Mouse (Mus musculus) hindbrain, embryonic 16.5 days (tissue): ENCODE results near the gene Peg12. TPM values are rescaled to one million over a fixed set of nuclear protein-coding genes. Genes with fewer than 3 reads are reported as not detected.

Experiments
- ATAC-seq: fragments of 200-750 bp; cut with Nextera tagmentation; 2 replicates; pipeline ENCODE4 v1.8.0; 2017; ENCODE audit warnings: moderate TSS enrichment, moderate library complexity
- H3K27ac ChIP-seq: fragments of 300-500 bp; sonication (generic); 2 replicates; pipeline ENCODE4 v1.5.1; 2014; ENCODE audit warnings: low read depth, mild to moderate bottlenecking, control low read depth, low read length, moderate library complexity
- H3K27me3 ChIP-seq: fragments of 300-500 bp; sonication (generic); replicated peaks from 2 replicates; pipeline ENCODE4 v1.6.1; 2014; ENCODE audit warnings: low read length; ENCODE audit not compliant: control insufficient read depth, insufficient read depth
- H3K36me3 ChIP-seq: fragments of 300-500 bp; sonication (generic); 2 replicates; pipeline ENCODE4 v1.6.1; 2014; ENCODE audit warnings: mild to moderate bottlenecking, low read length, moderate library complexity, mixed read lengths; ENCODE audit not compliant: control insufficient read depth, insufficient read depth
- H3K4me1 ChIP-seq: fragments of 300-500 bp; sonication (generic); 2 replicates; pipeline ENCODE4 v1.6.1; 2014; ENCODE audit warnings: low read depth, low read length; ENCODE audit not compliant: control insufficient read depth, insufficient read depth
- H3K4me2 ChIP-seq: fragments of 300-500 bp; sonication (generic); 2 replicates; pipeline ENCODE4 v1.6.1; 2014; ENCODE audit warnings: mild to moderate bottlenecking, low read length, control low read depth, moderate library complexity
- H3K4me3 ChIP-seq: fragments of 300-500 bp; sonication (generic); 2 replicates; pipeline ENCODE4 v1.5.1; 2014; ENCODE audit warnings: mild to moderate bottlenecking, low read length, control low read depth, moderate library complexity
- H3K9ac ChIP-seq: fragments of 300-500 bp; sonication (generic); 2 replicates; pipeline ENCODE4 v1.6.1; 2014; ENCODE audit warnings: low read depth, mild to moderate bottlenecking, control low read depth, low read length, moderate library complexity
- H3K9me3 ChIP-seq: fragments of 300-500 bp; sonication (generic); 2 replicates; pipeline ENCODE4 v1.6.1; 2014; ENCODE audit warnings: mild to moderate bottlenecking, low read length, moderate library complexity; ENCODE audit not compliant: control insufficient read depth
- WGBS: fragments of 180-500 bp; shearing (Covaris S2); extraction: QIAGEN DNeasy Blood & Tissue Kit; methylation state at CpG from one replicate; pipeline ENCODE4 v1.1.7; 2014; 5-methylcytosine and 5-hydroxymethylcytosine counted together
- polyA plus RNA-seq: library from polyadenylated mRNA; unstranded; fragments of >200 nt; fragmentation: Nextera tagmentation; extraction: Ambion mirVana; gene quantifications from 2 replicates; pipeline ENCODE4 v1.2.1, GENCODE M21; 2015

Peg12 gene
- 8.3 and 9.8 TPM in 2 replicates for polyA plus RNA-seq

GRCm38 (mm10) chr7:62463878-62464755, at the start of gene Peg12:
Gene Peg12 (minus strand): TSS chr7:62464510.
- WGBS, result 25% methylated on average over 66 of the region's 82 CpGs
- Histone ChIP-seq H3K27me3 (no peaks in the 10 kb centered on the region), H3K9me3 (peaks cover 13% of the 10 kb centered on the region), H3K4me3 (peak within 1 kb of the TSS; percentile 60), H3K4me2 (peak within 1 kb of the TSS; percentile 79), H3K9ac (peak within 1 kb of the TSS; percentile 64), H3K27ac (peak within 1 kb of the TSS; percentile 75), H3K36me3 (no peaks in the 10 kb centered on the region), H3K4me1 (no peaks in the 10 kb centered on the region)
- peak; percentile 80 for ATAC-seq

- Histone ChIP-seq H3K9me3 (no peaks in the 10 kb centered on the region), H3K4me1 (no peaks in the 10 kb centered on the region)
Measured at GRCm38 (mm10) chr7:62486139-62486538, 21.8 kb upstream of the Peg12 start.

GRCm38 (mm10) chr7:62463007-62463877, 1.1 kb downstream of the Peg12 start:
- Histone ChIP-seq H3K4me1 (no peaks in the 10 kb centered on the region), H3K4me2 (peak overlapping the region; percentile 79), H3K27me3 (no peaks in the 10 kb centered on the region), H3K9ac (peak overlapping the region; percentile 64), H3K27ac (peak overlapping the region; percentile 75), H3K36me3 (no peaks in the 10 kb centered on the region), H3K9me3 (peaks cover 13% of the 10 kb centered on the region), H3K4me3 (peak overlapping the region; percentile 60)
- peak; percentile 46 for ATAC-seq
- WGBS, result 26% methylated on average over 44 of the region's 55 CpGs

More at GRCm38 (mm10) chr7:62486139-62486538, 21.8 kb upstream of the Peg12 start:
- Histone ChIP-seq H3K27ac (no peak overlapping the region), H3K27me3 (no peaks in the 10 kb centered on the region), H3K36me3 (no peaks in the 10 kb centered on the region), H3K4me3 (no peak overlapping the region), H3K9ac (no peak overlapping the region), H3K4me2 (no peak overlapping the region)
- WGBS, result 28% methylated on average over 2 of the region's 2 CpGs
- no peak for ATAC-seq

- H3K9ac ChIP-seq, result no peak overlapping the region
- peak overlapping the region; percentile 6; the same call in 1 of the 2 replicates for H3K27ac ChIP-seq
- peak overlapping the region; percentile 79 for H3K4me2 ChIP-seq
- H3K4me3 ChIP-seq, result peak overlapping the region; percentile 60
- 35% methylated on average over 13 of the region's 13 CpGs for WGBS
- H3K9me3 ChIP-seq, result peaks cover 13% of the 10 kb centered on the region
- peak; percentile 65 for ATAC-seq
- H3K4me1 ChIP-seq, result no peaks in the 10 kb centered on the region
- no peaks in the 10 kb centered on the region for H3K36me3 ChIP-seq
- no peaks in the 10 kb centered on the region for H3K27me3 ChIP-seq
Measured at GRCm38 (mm10) chr7:62462229-62463006, 1.9 kb downstream of the Peg12 start.

- 22% methylated on average over 2 of the region's 2 CpGs for WGBS
- Histone ChIP-seq H3K27me3 (no peaks in the 10 kb centered on the region), H3K4me1 (no peaks in the 10 kb centered on the region), H3K27ac (no peak overlapping the region), H3K36me3 (no peaks in the 10 kb centered on the region), H3K9ac (no peak overlapping the region), H3K4me3 (no peak overlapping the region), H3K4me2 (no peak overlapping the region), H3K9me3 (peaks cover 5% of the 10 kb centered on the region; the same call in 1 of the 2 replicates)
- ATAC-seq, result no peak
Measured at GRCm38 (mm10) chr7:62452353-62452752, 12.0 kb downstream of the Peg12 start.

GRCm38 (mm10) chr7:62445431-62446165, 18.7 kb downstream of the Peg12 start:
- no peak for ATAC-seq
- Histone ChIP-seq H3K9me3 (peaks cover 2% of the 10 kb centered on the region; the same call in 1 of the 2 replicates), H3K4me2 (no peak overlapping the region), H3K4me3 (no peak overlapping the region), H3K9ac (no peak overlapping the region), H3K27ac (no peak overlapping the region), H3K4me1 (no peaks in the 10 kb centered on the region), H3K36me3 (no peaks in the 10 kb centered on the region), H3K27me3 (no peaks in the 10 kb centered on the region)

- no peak overlapping the region for H3K4me2 ChIP-seq
- no peaks in the 10 kb centered on the region for H3K4me1 ChIP-seq
- no peaks in the 10 kb centered on the region for H3K36me3 ChIP-seq
- WGBS, result 46% methylated on average over 2 of the region's 2 CpGs
- no peaks in the 10 kb centered on the region for H3K27me3 ChIP-seq
- no peak overlapping the region for H3K27ac ChIP-seq
- no peak for ATAC-seq
- H3K4me3 ChIP-seq, result no peak overlapping the region
- H3K9me3 ChIP-seq, result no peaks in the 10 kb centered on the region; the same call in 1 of the 2 replicates
- H3K9ac ChIP-seq, result no peak overlapping the region
Measured at GRCm38 (mm10) chr7:62436394-62436793, 27.9 kb downstream of the Peg12 start.

- Histone ChIP-seq H3K27ac (no peak overlapping the region), H3K9ac (no peak overlapping the region), H3K27me3 (no peaks in the 10 kb centered on the region), H3K4me3 (no peak overlapping the region), H3K36me3 (no peaks in the 10 kb centered on the region), H3K4me2 (no peak overlapping the region), H3K9me3 (no peaks in the 10 kb centered on the region; the same call in 1 of the 2 replicates), H3K4me1 (no peaks in the 10 kb centered on the region)
- 32% methylated on average over 3 of the region's 3 CpGs for WGBS
- ATAC-seq, result no peak
Measured at GRCm38 (mm10) chr7:62433243-62433642, 31.1 kb downstream of the Peg12 start.
